Comparison of ENCODE assay signal across 31 mouse cellular contexts in genomic region chr17:11490051-11490450, GRCm38 (mm10).
A peak's percentile ranks its signal among the peaks of the same experiment; 100 is the strongest.
DNase-seq lines count a peak whose midpoint lies in the region; ATAC-seq and TF ChIP-seq lines count a peak whose summit lies in the region.
"Had no signal": no experiment of that assay in that cellular context is flagged by ENCODE, and none has a peak within 500 bp of the region (broad histone marks: within the 10 kb centered on the region; RNA-seq: fewer than 3 reads in every experiment).

No protein-coding gene starts in this region.

- 75% methylated on average over 4 of the region's 4 CpGs for WGBS in midbrain, postnatal 0 days
- WGBS in midbrain, embryonic 14.5 days, result 68% methylated on average over 4 of the region's 4 CpGs

- H3K36me3 ChIP-seq in midbrain, postnatal 0 days (ENCODE audit: insufficient read depth, low read length), result no peaks in the 10 kb centered on the region
- no peaks in the 10 kb centered on the region for H3K36me3 ChIP-seq in midbrain, embryonic 14.5 days (ENCODE audit: control insufficient read depth, insufficient read depth, low read length)
- H3K36me3 ChIP-seq: forebrain, embryonic 12.5 days; heart, embryonic 10.5 days; heart, embryonic 15.5 days; hindbrain, embryonic 12.5 days; limb, embryonic 10.5 days; limb, embryonic 15.5 days; liver, embryonic 13.5 days; midbrain, embryonic 13.5 days; neural tube, embryonic 15.5 days; stomach, embryonic 15.5 days had no signal

- TF ChIP-seq CTCF in midbrain, postnatal 0 days (IDR thresholded peaks at IDR 0.05), result no peak

- no peak overlapping the region for H3K4me3 ChIP-seq in midbrain, postnatal 0 days (ENCODE audit: low read depth, low read length)
- no peak overlapping the region for H3K4me3 ChIP-seq in midbrain, embryonic 14.5 days (replicated peaks; ENCODE audit: low read depth, low read length)
- H3K4me3 ChIP-seq: erythroblast, embryonic 14.5 days; forebrain, embryonic 12.5 days; heart, embryonic 10.5 days; heart, embryonic 15.5 days; hindbrain, embryonic 12.5 days; layer of hippocampus, adult 2 months; limb, embryonic 10.5 days; limb, embryonic 15.5 days; liver, embryonic 13.5 days; midbrain, embryonic 13.5 days; neural tube, embryonic 15.5 days; stomach, embryonic 15.5 days had no signal

- ATAC-seq in midbrain, postnatal 0 days (ENCODE audit: low FRiP score), result no peak
- no peak for ATAC-seq in midbrain, embryonic 14.5 days (ENCODE audit: low FRiP score, low TSS enrichment)
- no peak for ATAC-seq in inflammation-experienced regulatory T-cells, adult 6 months
- ATAC-seq: activated CD4-positive, CD25-positive, alpha-beta regulatory T cell, adult 4 months; intestine, postnatal 0 days; lung, postnatal 0 days; midbrain, embryonic 13.5 days had no signal

- peak; percentile 47 for DNase-seq in midbrain, postnatal 0 days (ENCODE audit: low spot score)
- DNase-seq in midbrain, embryonic 14.5 days, result no peak
- peak; percentile 67 to 83 for DNase-seq in cerebellum, adult 18-20 months
- peak; percentile 85 to 88 for DNase-seq in cerebellum, postnatal 10 days
- DNase-seq in adrenal gland, adult 18-20 months (ENCODE audit: low spot score in 2 of 2), result no peak
- DNase-seq in kidney, adult 9 months, result no peak
- DNase-seq: adrenal gland, adult 8-10 months; B cell, adult 2 months; gastrocnemius, postnatal 25 days; kidney, postnatal 14 days; liver, embryonic 13.5 days; lung, adult 18-20 months; retina, postnatal 1 day; right cerebral cortex, postnatal 14 days; thymus, postnatal 14 days had no signal

- H3K9me3 ChIP-seq in midbrain, postnatal 0 days (ENCODE audit: low read length), result no peaks in the 10 kb centered on the region
- H3K9me3 ChIP-seq in midbrain, embryonic 14.5 days (ENCODE audit: control insufficient read depth, low read length), result no peaks in the 10 kb centered on the region
- H3K9me3 ChIP-seq: forebrain, embryonic 12.5 days; heart, embryonic 10.5 days; heart, embryonic 15.5 days; hindbrain, embryonic 12.5 days; limb, embryonic 10.5 days; limb, embryonic 15.5 days; liver, embryonic 13.5 days; neural tube, embryonic 15.5 days; stomach, embryonic 15.5 days had no signal

- no peak overlapping the region for H3K27ac ChIP-seq in midbrain, postnatal 0 days (ENCODE audit: low read depth, low read length)
- no peak overlapping the region for H3K27ac ChIP-seq in midbrain, embryonic 14.5 days (replicated peaks; ENCODE audit: low read depth, low read length)
- H3K27ac ChIP-seq: forebrain, embryonic 12.5 days; heart, embryonic 10.5 days; heart, embryonic 15.5 days; hindbrain, embryonic 12.5 days; layer of hippocampus, adult 2 months; limb, embryonic 10.5 days; limb, embryonic 15.5 days; liver, embryonic 13.5 days; macrophage; midbrain, embryonic 13.5 days; neural tube, embryonic 15.5 days; stomach, embryonic 15.5 days had no signal

- no peaks in the 10 kb centered on the region for H3K4me1 ChIP-seq in midbrain, postnatal 0 days (ENCODE audit: insufficient read depth, low read length)
- no peaks in the 10 kb centered on the region for H3K4me1 ChIP-seq in midbrain, embryonic 14.5 days (ENCODE audit: control insufficient read depth, insufficient read depth, low read length)
- H3K4me1 ChIP-seq: forebrain, embryonic 12.5 days; heart, embryonic 10.5 days; heart, embryonic 15.5 days; hindbrain, embryonic 12.5 days; limb, embryonic 15.5 days; liver, embryonic 13.5 days; midbrain, embryonic 13.5 days; neural tube, embryonic 15.5 days; stomach, embryonic 15.5 days had no signal

- H3K9ac ChIP-seq in midbrain, postnatal 0 days (replicated peaks; ENCODE audit: low read length, poor library complexity, severe bottlenecking), result no peak overlapping the region
- H3K9ac ChIP-seq in midbrain, embryonic 14.5 days (replicated peaks; ENCODE audit: low read length), result no peak overlapping the region
- H3K9ac ChIP-seq: forebrain, embryonic 12.5 days; heart, embryonic 15.5 days; hindbrain, embryonic 12.5 days; limb, embryonic 15.5 days; liver, embryonic 13.5 days; midbrain, embryonic 13.5 days; neural tube, embryonic 15.5 days; stomach, embryonic 15.5 days had no signal

- H3K27me3 ChIP-seq in midbrain, postnatal 0 days (ENCODE audit: insufficient read depth, low read length), result no peaks in the 10 kb centered on the region
- H3K27me3 ChIP-seq in midbrain, embryonic 14.5 days (ENCODE audit: control insufficient read depth, insufficient read depth, low read length), result no peaks in the 10 kb centered on the region
- H3K27me3 ChIP-seq: forebrain, embryonic 12.5 days; heart, embryonic 15.5 days; hindbrain, embryonic 12.5 days; limb, embryonic 15.5 days; liver, embryonic 13.5 days; midbrain, embryonic 13.5 days; neural tube, embryonic 15.5 days; stomach, embryonic 15.5 days had no signal

- no peak overlapping the region for H3K4me2 ChIP-seq in midbrain, postnatal 0 days (ENCODE audit: low read depth, low read length, poor library complexity, severe bottlenecking)
- no peak overlapping the region for H3K4me2 ChIP-seq in midbrain, embryonic 14.5 days (ENCODE audit: low read length)
- H3K4me2 ChIP-seq: forebrain, embryonic 12.5 days; heart, embryonic 15.5 days; hindbrain, embryonic 12.5 days; limb, embryonic 15.5 days; liver, embryonic 13.5 days; midbrain, embryonic 13.5 days; neural tube, embryonic 15.5 days; stomach, embryonic 15.5 days had no signal

Comparison
In these comparisons a context has a peak if more than half of its experiments do, and no peak if none do; other contexts are left out.
1. DNase-seq: peak in midbrain, postnatal 0 days (single experiment), cerebellum, adult 18-20 months (2 of 2) and cerebellum, postnatal 10 days (2 of 2); none in midbrain, embryonic 14.5 days (single experiment), adrenal gland, adult 18-20 months (0 of 2) and kidney, adult 9 months (single experiment).